Mouse (Mus musculus) cerebellum, postnatal 4 days (tissue): Measurements from ENCODE around the gene Tmem262.
A peak's percentile ranks its signal among the peaks of the same experiment; 100 is the strongest.

Experiments
- DNase-seq, 2 experiments: peaks; one replicate each; pipeline ENCODE4 v3.0.0; 2022; ENCODE audit warnings: low spot score in 2 of 2, mixed read lengths in 1 of 2

Gene Tmem262

GRCm38 (mm10) chr19:6102169-6102853 is 22.5 kb downstream of the Tmem262 start:
- DNase-seq, result no peak

GRCm38 (mm10) chr19:6104476-6104875 is 24.6 kb downstream of the Tmem262 start:
- no peak for DNase-seq

GRCm38 (mm10) chr19:6105586-6105985 is 25.8 kb downstream of the Tmem262 start, which contains the start of gene Naaladl1:
TSS of gene Naaladl1 (plus strand) at chr19:6105782.
- DNase-seq, result no peak

GRCm38 (mm10) chr19:6113116-6113515 is 33.3 kb downstream of the Tmem262 start:
- no peak for DNase-seq

GRCm38 (mm10) chr19:6116113-6116850 is 36.4 kb downstream of the Tmem262 start:
- DNase-seq, result no peak

GRCm38 (mm10) chr19:6117346-6117985 is 37.6 kb downstream of the Tmem262 start:
- no peak for DNase-seq

- DNase-seq, result peak; percentile 76 to 83
These were observed 38.3 kb downstream of the Tmem262 start, which contains the start of gene Sac3d1 for GRCm38 (mm10) chr19:6117986-6118676. TSS of gene Sac3d1 (minus strand) at chr19:6118650.

GRCm38 (mm10) chr19:6118677-6119185 is 38.9 kb downstream of the Tmem262 start:
- DNase-seq, result peak in 1 of 2 experiments; percentile 25

GRCm38 (mm10) chr19:6121761-6122160 is 41.9 kb downstream of the Tmem262 start:
- DNase-seq, result no peak

- no peak for DNase-seq
These were observed 43.5 kb downstream of the Tmem262 start for GRCm38 (mm10) chr19:6123330-6123729.

- DNase-seq, result no peak
These were observed 45.1 kb downstream of the Tmem262 start for GRCm38 (mm10) chr19:6124898-6125297.

GRCm38 (mm10) chr19:6126289-6126688 is 46.5 kb downstream of the Tmem262 start:
- peak in 1 of 2 experiments; percentile 44 for DNase-seq

- DNase-seq, result no peak
These were observed 47.2 kb downstream of the Tmem262 start for GRCm38 (mm10) chr19:6126789-6127580.

- DNase-seq, result peak; percentile 74 to 87
These were observed 48.0 kb downstream of the Tmem262 start, which contains the start of gene Snx15 for GRCm38 (mm10) chr19:6127760-6128341. TSS of gene Snx15 (minus strand) at chr19:6128304.
